Mouse (Mus musculus) midbrain, embryonic 10.5 days (tissue): ENCODE data around the gene Ap1s1. TPM values are rescaled to one million over a fixed set of nuclear protein-coding genes. Genes with fewer than 3 reads are reported as not detected.

Source experiments
- DNase-seq: peaks from one replicate; pipeline ENCODE4 v3.0.0-alpha.2; 2017; ENCODE audit warnings: low spot score
- H3K27ac ChIP-seq: fragments of 300-500 bp; sonication (generic); replicated peaks from 2 replicates; pipeline ENCODE4 v1.5.1; 2016; ENCODE audit warnings: mild to moderate bottlenecking
- H3K27me3 ChIP-seq: fragments of 300-500 bp; sonication (generic); 2 replicates; pipeline ENCODE4 v1.6.1; 2016; ENCODE audit warnings: low read depth, mild to moderate bottlenecking; ENCODE audit not compliant: poor library complexity, severe bottlenecking
- H3K36me3 ChIP-seq: fragments of 300-500 bp; sonication (generic); 2 replicates; pipeline ENCODE4 v1.6.1; 2016; ENCODE audit warnings: mild to moderate bottlenecking, moderate library complexity
- H3K4me1 ChIP-seq: fragments of 300-500 bp; sonication (generic); 2 replicates; pipeline ENCODE4 v1.6.1; 2016
- H3K4me3 ChIP-seq: fragments of 300-500 bp; sonication (generic); 2 replicates; pipeline ENCODE4 v1.5.1; 2016; ENCODE audit warnings: mild to moderate bottlenecking, moderate library complexity
- H3K9me3 ChIP-seq: fragments of 300-500 bp; sonication (generic); replicated peaks from 2 replicates; pipeline ENCODE4 v1.6.1; 2016; ENCODE audit warnings: mild to moderate bottlenecking
- WGBS: fragments of 180-500 bp; shearing (Covaris S2); methylation state at CpG from one replicate; pipeline ENCODE4 v1.1.7; 2016; 5-methylcytosine and 5-hydroxymethylcytosine counted together
- polyA plus RNA-seq: library from polyadenylated mRNA; unstranded; fragments of >200 nt; fragmentation: Nextera tagmentation; extraction: Ambion mirVana; gene quantifications from 2 replicates; pipeline ENCODE4 v1.2.1, GENCODE M21; 2016

Ap1s1 gene
- polyA plus RNA-seq: 209 and 228 TPM in 2 replicates

DNA sequence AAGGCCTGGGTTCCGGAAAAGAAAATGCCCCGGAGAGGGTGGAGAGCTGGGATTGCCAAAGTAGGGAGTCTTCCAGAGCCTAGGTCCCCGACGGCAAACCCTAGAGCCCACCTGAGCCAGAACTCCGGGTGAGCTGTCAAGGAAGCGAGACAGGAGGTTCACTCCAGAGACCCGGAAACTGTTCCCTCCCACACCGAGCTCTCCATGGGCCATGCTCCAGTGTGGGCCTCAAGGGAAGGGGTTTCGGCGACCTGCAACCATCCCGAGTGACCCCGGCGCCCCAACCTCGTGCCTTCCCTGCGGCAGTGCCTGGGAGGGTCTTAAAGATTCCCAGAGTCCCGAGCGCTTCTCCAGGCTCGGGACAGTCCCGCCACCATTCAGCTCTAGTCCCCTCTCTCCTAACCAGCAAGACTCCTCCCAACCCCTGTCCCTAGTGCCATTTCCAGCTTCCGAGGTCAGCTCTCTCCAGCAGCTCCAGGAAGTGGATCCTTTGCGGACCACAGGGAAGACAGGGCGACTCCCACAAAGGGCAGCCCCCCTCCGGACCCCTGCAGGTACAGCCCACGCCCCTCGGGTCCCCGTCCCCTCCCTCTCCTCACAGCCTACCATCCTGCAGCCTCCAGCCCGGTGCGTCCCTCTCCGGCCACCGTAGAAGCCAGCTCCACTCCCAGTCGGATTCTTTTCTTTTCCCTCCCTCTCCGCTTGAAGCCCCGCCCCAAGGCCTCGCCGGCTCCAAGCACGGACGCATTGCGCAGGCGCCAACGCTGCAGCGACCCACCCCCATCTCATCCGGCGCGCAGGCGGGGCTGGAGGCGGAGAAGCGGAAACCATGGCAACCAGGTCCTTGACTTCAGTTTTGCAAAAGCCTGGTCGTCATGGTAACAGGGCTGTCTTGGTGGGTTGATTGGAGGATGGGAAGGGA lies at the start of gene Ap1s1:
Gene Ap1s1, minus strand, starts transcription at position 734 of the 922 bp plus-strand sequence.
- under 1% methylated on average over 48 of the region's 48 CpGs for WGBS
- DNase-seq: peak; percentile 100
- H3K9me3 ChIP-seq: no peaks in the 10 kb centered on the region
- peak within 1 kb of the TSS; percentile 91 for H3K27ac ChIP-seq
- peaks cover 23% of the 10 kb centered on the region for H3K36me3 ChIP-seq
- no peaks in the 10 kb centered on the region for H3K27me3 ChIP-seq
- H3K4me3 ChIP-seq: peak within 1 kb of the TSS; percentile 86
- peaks cover 17% of the 10 kb centered on the region for H3K4me1 ChIP-seq

- DNase-seq: no peak
- Histone ChIP-seq H3K4me1 (no peaks in the 10 kb centered on the region), H3K27me3 (no peaks in the 10 kb centered on the region), H3K36me3 (no peaks in the 10 kb centered on the region), H3K27ac (no peak overlapping the region), H3K4me3 (no peak overlapping the region), H3K9me3 (no peaks in the 10 kb centered on the region)
- 91% methylated on average over 10 of the region's 10 CpGs for WGBS
Measured at GRCm38 (mm10) chr5:137095135-137095534, 49.2 kb upstream of the Ap1s1 start.

- WGBS: 86% methylated on average over 9 of the region's 9 CpGs
- H3K27me3 ChIP-seq: no peaks in the 10 kb centered on the region
Measured at GRCm38 (mm10) chr5:137093720-137094119, 47.8 kb upstream of the Ap1s1 start.

DNA sequence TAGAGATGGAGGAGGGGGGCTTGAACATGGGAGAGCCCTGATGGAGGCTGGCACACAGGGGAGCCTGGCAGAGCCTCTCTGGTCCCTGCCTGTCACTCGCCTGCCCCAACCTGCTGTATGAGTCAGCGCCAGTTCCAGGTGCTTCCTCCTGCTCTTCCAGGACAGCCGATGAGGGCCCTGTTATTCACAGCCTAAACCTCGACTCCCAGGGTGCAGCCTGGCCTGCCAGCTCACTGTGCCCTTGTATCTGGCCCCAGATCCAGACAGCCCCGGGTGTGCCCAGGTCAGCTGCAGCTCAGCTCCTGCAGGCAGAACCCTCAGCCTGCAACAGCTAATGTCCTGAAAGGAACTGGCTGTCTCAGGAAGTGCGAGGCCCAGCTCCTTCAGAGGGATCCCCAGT lies 45.6 kb upstream of the Ap1s1 start:
- Histone ChIP-seq H3K27ac (no peak overlapping the region), H3K36me3 (no peaks in the 10 kb centered on the region), H3K9me3 (peaks cover 17% of the 10 kb centered on the region), H3K27me3 (no peaks in the 10 kb centered on the region), H3K4me3 (no peak overlapping the region), H3K4me1 (no peaks in the 10 kb centered on the region)
- no peak for DNase-seq
- WGBS: 72% methylated on average over 6 of the region's 6 CpGs

More at GRCm38 (mm10) chr5:137093720-137094119, 47.8 kb upstream of the Ap1s1 start:
- Histone ChIP-seq H3K4me1 (no peaks in the 10 kb centered on the region), H3K4me3 (no peak overlapping the region), H3K36me3 (no peaks in the 10 kb centered on the region), H3K9me3 (no peaks in the 10 kb centered on the region; the same call in 1 of the 2 replicates), H3K27ac (no peak overlapping the region)
- no peak for DNase-seq

DNA sequence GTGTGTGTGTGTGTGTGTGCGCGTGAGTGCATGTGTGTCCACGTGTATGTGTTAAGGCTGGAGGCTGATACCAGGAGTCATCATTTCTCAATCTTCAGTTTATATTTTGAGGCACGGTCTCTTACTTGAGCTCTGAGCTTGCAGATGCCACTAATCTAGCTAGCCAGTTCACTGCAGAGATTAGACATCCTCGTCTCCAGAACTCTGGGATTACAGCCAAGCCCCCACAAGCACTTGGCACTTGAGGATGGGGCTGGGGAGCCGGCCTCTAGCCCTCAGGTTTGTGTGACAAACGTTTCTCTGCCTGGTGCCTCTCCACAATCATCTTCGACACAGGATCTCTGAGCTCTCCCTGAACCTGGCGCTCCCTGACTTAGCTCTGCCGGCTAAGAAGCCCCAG lies 44.9 kb upstream of the Ap1s1 start:
- Histone ChIP-seq H3K36me3 (no peaks in the 10 kb centered on the region), H3K27me3 (no peaks in the 10 kb centered on the region), H3K9me3 (peaks cover 19% of the 10 kb centered on the region), H3K27ac (no peak overlapping the region), H3K4me3 (no peak overlapping the region), H3K4me1 (no peaks in the 10 kb centered on the region)
- DNase-seq: no peak
- 82% methylated on average over 10 of the region's 10 CpGs for WGBS

DNA sequence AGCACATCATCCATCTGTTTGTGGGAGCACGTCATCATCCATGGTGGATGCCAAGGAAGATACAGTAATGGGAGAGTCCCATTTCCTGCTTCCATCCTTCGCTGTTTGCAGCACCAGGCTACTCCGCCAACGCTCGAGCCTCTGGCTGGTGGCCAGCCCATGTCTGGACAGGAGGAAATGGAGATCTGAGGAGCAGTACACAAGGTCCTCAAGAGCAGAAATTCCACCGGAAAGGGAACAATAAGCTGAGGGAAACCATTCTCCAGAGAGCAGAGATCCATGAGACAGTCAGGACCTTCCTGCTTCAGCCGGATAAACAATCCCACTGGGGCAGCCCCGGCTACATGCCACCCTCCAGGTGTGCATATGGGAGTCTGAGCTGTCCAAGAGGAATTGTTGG lies 41.5 kb upstream of the Ap1s1 start:
- H3K36me3 ChIP-seq: no peaks in the 10 kb centered on the region
- no peak for DNase-seq
- no peaks in the 10 kb centered on the region for H3K27me3 ChIP-seq
- peaks cover 19% of the 10 kb centered on the region for H3K9me3 ChIP-seq
- H3K4me1 ChIP-seq: no peaks in the 10 kb centered on the region
- H3K27ac ChIP-seq: no peak overlapping the region
- no peak overlapping the region for H3K4me3 ChIP-seq
- WGBS: 92% methylated on average over 8 of the region's 8 CpGs

GRCm38 (mm10) chr5:137085731-137086130 lies 39.8 kb upstream of the Ap1s1 start:
- Histone ChIP-seq H3K4me3 (no peak overlapping the region), H3K36me3 (no peaks in the 10 kb centered on the region), H3K27me3 (no peaks in the 10 kb centered on the region), H3K4me1 (0 out of 2 replicates have a peak, but pooled peaks cover 2% of the 10 kb centered on the region), H3K27ac (no peak overlapping the region), H3K9me3 (peaks cover 19% of the 10 kb centered on the region)
- DNase-seq: no peak
- WGBS: 87% methylated on average over 3 of the region's 3 CpGs

DNA sequence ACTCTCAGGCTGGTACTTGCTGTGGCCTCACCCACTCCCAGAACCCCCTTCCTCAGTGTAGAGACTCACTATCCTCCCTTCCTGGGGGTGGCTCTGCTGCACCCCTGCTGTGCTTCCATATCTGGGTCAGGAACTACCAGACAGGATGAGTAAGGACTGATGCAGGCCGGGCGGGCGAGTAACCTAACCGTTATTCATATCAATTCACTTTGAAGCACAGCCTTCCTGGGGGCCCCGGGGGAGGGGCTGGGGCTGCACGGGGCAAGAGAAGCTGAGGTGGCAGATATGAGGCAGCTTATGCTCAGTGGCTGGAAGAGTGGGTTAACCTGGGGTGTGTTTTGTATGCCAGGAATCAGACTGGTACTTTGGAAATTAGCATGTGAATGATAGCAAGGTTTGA lies 39.1 kb upstream of the Ap1s1 start:
- Histone ChIP-seq H3K36me3 (no peaks in the 10 kb centered on the region), H3K4me3 (no peak overlapping the region), H3K9me3 (peaks cover 19% of the 10 kb centered on the region), H3K4me1 (0 out of 2 replicates have a peak, but pooled peaks cover 2% of the 10 kb centered on the region), H3K27me3 (no peaks in the 10 kb centered on the region), H3K27ac (no peak overlapping the region)
- no peak for DNase-seq
- 84% methylated on average over 6 of the region's 6 CpGs for WGBS

- WGBS: 88% methylated on average over 4 of the region's 4 CpGs
- H3K4me3 ChIP-seq: no peak overlapping the region
- 0 out of 2 replicates have a peak, but pooled peaks cover 2% of the 10 kb centered on the region for H3K4me1 ChIP-seq
- H3K9me3 ChIP-seq: peaks cover 14% of the 10 kb centered on the region; the same call in 1 of the 2 replicates
- no peaks in the 10 kb centered on the region for H3K27me3 ChIP-seq
- H3K36me3 ChIP-seq: no peaks in the 10 kb centered on the region
- DNase-seq: no peak
- no peak overlapping the region for H3K27ac ChIP-seq
Measured at GRCm38 (mm10) chr5:137083051-137083450, 37.1 kb upstream of the Ap1s1 start.

DNA sequence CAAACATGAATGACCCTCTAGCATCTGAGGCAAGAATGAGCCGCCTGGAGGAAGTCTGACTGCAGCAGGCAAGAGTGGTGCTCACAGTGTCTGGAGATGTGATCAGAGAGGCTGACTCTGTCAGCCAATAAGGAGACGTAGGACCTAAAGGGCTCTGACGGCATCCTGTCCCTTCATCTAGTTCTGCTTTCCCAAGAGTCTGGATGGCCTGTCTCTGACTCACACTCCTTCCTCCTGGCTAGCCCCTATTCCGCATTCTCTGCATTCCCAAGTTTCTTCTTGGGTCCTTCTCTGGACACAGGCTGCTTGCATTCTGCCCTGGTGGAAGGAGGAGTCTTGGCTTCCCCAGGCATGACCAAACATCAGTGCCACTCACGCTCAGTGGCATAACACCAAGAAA lies 33.9 kb upstream of the Ap1s1 start:
- no peak for DNase-seq
- peaks cover 14% of the 10 kb centered on the region for H3K4me1 ChIP-seq
- 69% methylated on average over 5 of the region's 5 CpGs for WGBS
- no peak overlapping the region for H3K4me3 ChIP-seq
- no peaks in the 10 kb centered on the region for H3K9me3 ChIP-seq
- no peaks in the 10 kb centered on the region for H3K36me3 ChIP-seq
- H3K27ac ChIP-seq: no peak overlapping the region
- no peaks in the 10 kb centered on the region for H3K27me3 ChIP-seq

GRCm38 (mm10) chr5:137078616-137079015 lies 32.7 kb upstream of the Ap1s1 start:
- H3K4me1 ChIP-seq: peaks cover 23% of the 10 kb centered on the region
- H3K27ac ChIP-seq: no peak overlapping the region
- WGBS: 70% methylated on average over 6 of the region's 6 CpGs
- no peaks in the 10 kb centered on the region for H3K27me3 ChIP-seq
- no peak overlapping the region for H3K4me3 ChIP-seq
- H3K9me3 ChIP-seq: no peaks in the 10 kb centered on the region
- H3K36me3 ChIP-seq: no peaks in the 10 kb centered on the region
- no peak for DNase-seq

DNA sequence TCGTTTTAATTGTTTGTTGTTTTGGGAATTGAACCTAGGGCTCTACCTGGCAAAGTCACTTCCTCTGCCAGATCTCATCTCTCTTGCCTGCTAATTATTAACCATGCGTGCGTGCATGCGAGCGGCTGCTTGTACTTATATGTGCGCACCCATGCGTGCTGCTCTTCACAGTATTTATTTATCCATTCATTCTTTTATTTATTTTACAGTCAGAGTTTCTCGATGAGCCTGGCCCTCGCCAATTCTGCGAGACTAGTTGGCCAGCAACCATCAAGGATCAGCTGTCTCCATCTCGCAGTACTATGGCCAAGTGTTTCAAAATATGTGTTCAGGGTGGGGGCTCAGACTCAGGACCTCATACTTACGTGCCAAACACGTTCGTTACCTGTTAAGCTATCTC lies 32.1 kb upstream of the Ap1s1 start:
- Histone ChIP-seq H3K9me3 (no peaks in the 10 kb centered on the region), H3K4me1 (peaks cover 23% of the 10 kb centered on the region), H3K27ac (no peak overlapping the region), H3K36me3 (no peaks in the 10 kb centered on the region), H3K4me3 (no peak overlapping the region), H3K27me3 (no peaks in the 10 kb centered on the region; the same call in 1 of the 2 replicates)
- DNase-seq: no peak
- WGBS: 81% methylated on average over 14 of the region's 14 CpGs

DNA sequence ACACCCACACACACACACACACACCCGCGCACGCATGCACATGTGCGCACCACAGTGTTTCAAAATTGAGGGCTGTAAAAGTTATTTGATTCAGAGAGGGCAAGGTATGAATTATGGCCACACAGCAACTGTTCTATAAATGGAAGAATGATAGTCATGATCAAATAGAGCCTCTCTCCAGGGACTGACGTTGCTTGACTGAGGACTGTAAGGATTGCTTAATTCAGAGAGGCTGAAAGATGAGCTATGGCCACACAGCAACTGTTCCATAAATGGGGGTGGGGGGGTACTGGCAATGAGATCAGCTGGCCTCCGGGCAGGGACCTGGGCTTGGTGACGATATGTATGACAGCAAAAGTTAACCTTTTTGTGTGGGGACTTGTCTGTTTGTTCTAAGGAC lies 31.3 kb upstream of the Ap1s1 start:
- WGBS: 92% methylated on average over 7 of the region's 7 CpGs
- DNase-seq: no peak
- Histone ChIP-seq H3K9me3 (no peaks in the 10 kb centered on the region), H3K4me3 (no peak overlapping the region), H3K4me1 (peaks cover 30% of the 10 kb centered on the region), H3K27me3 (no peaks in the 10 kb centered on the region; the same call in 1 of the 2 replicates), H3K36me3 (no peaks in the 10 kb centered on the region), H3K27ac (no peak overlapping the region)
